Mouse (Mus musculus): ENCODE data around the gene Uqcc3.

DNA sequence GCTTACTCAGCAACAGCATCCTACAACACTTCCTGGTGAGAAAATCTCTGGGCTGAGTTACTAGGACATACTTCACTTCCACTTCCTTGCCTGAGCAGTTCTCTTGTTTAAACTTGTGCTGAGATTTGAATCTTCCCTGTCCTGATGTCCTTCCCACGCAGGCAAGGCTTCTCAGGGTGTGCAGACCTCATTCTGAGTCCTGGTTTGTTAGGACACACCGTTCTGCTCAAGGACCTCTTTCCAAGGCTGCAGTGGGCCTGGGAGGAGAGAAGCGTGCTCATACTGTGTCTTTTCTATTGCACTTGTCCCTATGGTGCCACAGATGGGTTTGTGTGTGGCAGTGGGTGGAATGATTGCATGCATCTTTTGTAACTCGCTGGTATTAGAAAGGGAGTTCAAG is 47.8 kb downstream of the Uqcc3 start:
- no peak for TF ChIP-seq CTCF (IDR thresholded peaks at IDR 0.05; ENCODE audit: insufficient read depth, low read length)
- no peak for TF ChIP-seq POLR2A (IDR thresholded peaks at IDR 0.05; ENCODE audit: borderline replicate concordance, extremely low read depth, low read depth, low read length)

All from lung, adult 2 months (tissue).